Mouse (Mus musculus): ENCODE results near the gene Dclk1. TPM values are rescaled to one million over a fixed set of nuclear protein-coding genes. Genes with fewer than 3 reads are reported as not detected.

Dclk1 gene
- polyA plus RNA-seq, 1 experiment from 2014 or later: 253 TPM

GRCm38 (mm10) chr3:55466348-55466747, 224.2 kb downstream of the Dclk1 start:
- 0 out of 2 replicates have a peak, but pooled peaks cover 3% of the 10 kb centered on the region for H3K36me3 ChIP-seq
- H3K27ac ChIP-seq (replicated peaks): no peak overlapping the region
- no peak overlapping the region for H3K4me3 ChIP-seq
- no peak for ATAC-seq (replicated peaks)
- 58% methylated on average over 9 of the region's 9 CpGs for WGBS
- no peaks in the 10 kb centered on the region for H3K27me3 ChIP-seq
- H3K4me1 ChIP-seq: peaks cover 25% of the 10 kb centered on the region
- no peak overlapping the region for H3K9ac ChIP-seq (replicated peaks)
- no peaks in the 10 kb centered on the region for H3K9me3 ChIP-seq
- H3K4me2 ChIP-seq (replicated peaks): no peak overlapping the region

- H3K4me3 ChIP-seq: no peak within 1 kb of the TSS
- WGBS: 94% methylated on average over 2 of the region's 2 CpGs
- no peak within 1 kb of the TSS for H3K4me2 ChIP-seq (replicated peaks)
- no peak for ATAC-seq (replicated peaks)
- no peaks in the 10 kb centered on the region for H3K9me3 ChIP-seq
- no peaks in the 10 kb centered on the region for H3K36me3 ChIP-seq
- no peaks in the 10 kb centered on the region for H3K27me3 ChIP-seq
- H3K27ac ChIP-seq (replicated peaks): no peak within 1 kb of the TSS
- no peaks in the 10 kb centered on the region for H3K4me1 ChIP-seq
- H3K9ac ChIP-seq (replicated peaks): no peak within 1 kb of the TSS
These were observed 229.9 kb downstream of the Dclk1 start, which contains the start of gene Gm21954 for GRCm38 (mm10) chr3:55472110-55472509. TSS of gene Gm21954 (minus strand) at chr3:55472210.

GRCm38 (mm10) chr3:55473146-55473545, 231.0 kb downstream of the Dclk1 start:
- no peaks in the 10 kb centered on the region for H3K36me3 ChIP-seq
- no peaks in the 10 kb centered on the region for H3K4me1 ChIP-seq
- no peak overlapping the region for H3K4me3 ChIP-seq
- no peak overlapping the region for H3K4me2 ChIP-seq (replicated peaks)
- no peaks in the 10 kb centered on the region for H3K27me3 ChIP-seq
- H3K9ac ChIP-seq (replicated peaks): no peak overlapping the region
- 54% methylated on average over 6 of the region's 6 CpGs for WGBS
- H3K27ac ChIP-seq (replicated peaks): no peak overlapping the region
- ATAC-seq (replicated peaks): no peak
- no peaks in the 10 kb centered on the region for H3K9me3 ChIP-seq

- no peak overlapping the region for H3K9ac ChIP-seq (replicated peaks)
- H3K4me2 ChIP-seq (replicated peaks): no peak overlapping the region
- WGBS: 91% methylated on average over 7 of the region's 7 CpGs
- H3K4me3 ChIP-seq: no peak overlapping the region
- no peak for ATAC-seq (replicated peaks)
- H3K9me3 ChIP-seq: no peaks in the 10 kb centered on the region
- no peaks in the 10 kb centered on the region for H3K4me1 ChIP-seq
- H3K27ac ChIP-seq (replicated peaks): no peak overlapping the region
- H3K27me3 ChIP-seq: no peaks in the 10 kb centered on the region
- H3K36me3 ChIP-seq: peaks cover 11% of the 10 kb centered on the region
These were observed 234.5 kb downstream of the Dclk1 start for GRCm38 (mm10) chr3:55476694-55477093.

GRCm38 (mm10) chr3:55479306-55479705, 237.1 kb downstream of the Dclk1 start:
- Histone ChIP-seq H3K4me2 (replicated peaks) (no peak overlapping the region), H3K36me3 (peaks cover 17% of the 10 kb centered on the region), H3K4me1 (no peaks in the 10 kb centered on the region), H3K9me3 (no peaks in the 10 kb centered on the region), H3K27me3 (no peaks in the 10 kb centered on the region), H3K27ac (replicated peaks) (no peak overlapping the region), H3K9ac (replicated peaks) (no peak overlapping the region), H3K4me3 (no peak overlapping the region)
- 92% methylated on average over 4 of the region's 4 CpGs for WGBS
- no peak for ATAC-seq (replicated peaks)

- no peaks in the 10 kb centered on the region for H3K27me3 ChIP-seq
- no peaks in the 10 kb centered on the region for H3K4me1 ChIP-seq
- WGBS: 73% methylated on average over 1 of the region's 1 CpGs
- no peak overlapping the region for H3K9ac ChIP-seq (replicated peaks)
- H3K27ac ChIP-seq (replicated peaks): no peak overlapping the region
- H3K4me3 ChIP-seq: no peak overlapping the region
- no peak overlapping the region for H3K4me2 ChIP-seq (replicated peaks)
- H3K36me3 ChIP-seq: peaks cover 21% of the 10 kb centered on the region
- ATAC-seq (replicated peaks): no peak
- H3K9me3 ChIP-seq: no peaks in the 10 kb centered on the region
These were observed 239.0 kb downstream of the Dclk1 start for GRCm38 (mm10) chr3:55481140-55481539.

- WGBS: 53% methylated on average over 4 of the region's 4 CpGs
- Histone ChIP-seq H3K27ac (replicated peaks) (no peak overlapping the region), H3K27me3 (no peaks in the 10 kb centered on the region), H3K36me3 (peaks cover 32% of the 10 kb centered on the region), H3K9me3 (no peaks in the 10 kb centered on the region), H3K9ac (replicated peaks) (no peak overlapping the region), H3K4me1 (no peaks in the 10 kb centered on the region), H3K4me2 (replicated peaks) (no peak overlapping the region), H3K4me3 (no peak overlapping the region)
- ATAC-seq (replicated peaks): no peak
These were observed 241.2 kb downstream of the Dclk1 start for GRCm38 (mm10) chr3:55483328-55483727.

- Histone ChIP-seq H3K4me3 (no peak overlapping the region), H3K4me2 (replicated peaks) (no peak overlapping the region), H3K9me3 (no peaks in the 10 kb centered on the region), H3K27ac (replicated peaks) (no peak overlapping the region), H3K4me1 (0 out of 2 replicates have a peak, but pooled peaks cover 6% of the 10 kb centered on the region), H3K36me3 (peaks cover 29% of the 10 kb centered on the region), H3K9ac (replicated peaks) (no peak overlapping the region), H3K27me3 (no peaks in the 10 kb centered on the region)
- 85% methylated on average over 12 of the region's 12 CpGs for WGBS
- ATAC-seq (replicated peaks): no peak
These were observed 247.2 kb downstream of the Dclk1 start for GRCm38 (mm10) chr3:55489231-55489990.

GRCm38 (mm10) chr3:55492021-55492420, 249.9 kb downstream of the Dclk1 start:
- no peak overlapping the region; the same call in 1 of the 2 replicates for H3K27ac ChIP-seq (replicated peaks)

GRCm38 (mm10) chr3:55494348-55494747, 252.2 kb downstream of the Dclk1 start:
- Histone ChIP-seq H3K9ac (replicated peaks) (no peak overlapping the region), H3K27ac (replicated peaks) (no peak overlapping the region), H3K9me3 (no peaks in the 10 kb centered on the region), H3K27me3 (no peaks in the 10 kb centered on the region), H3K4me3 (no peak overlapping the region), H3K36me3 (peaks cover 36% of the 10 kb centered on the region; the same call in 1 of the 2 replicates), H3K4me2 (replicated peaks) (no peak overlapping the region), H3K4me1 (0 out of 2 replicates have a peak, but pooled peaks cover 6% of the 10 kb centered on the region)
- 46% methylated on average over 4 of the region's 4 CpGs for WGBS
- ATAC-seq (replicated peaks): no peak

More at GRCm38 (mm10) chr3:55492021-55492420, 249.9 kb downstream of the Dclk1 start:
- no peak for ATAC-seq (replicated peaks)
- no peak overlapping the region for H3K4me3 ChIP-seq
- WGBS: 11% methylated on average over 6 of the region's 6 CpGs
- H3K27me3 ChIP-seq: no peaks in the 10 kb centered on the region
- no peak overlapping the region for H3K4me2 ChIP-seq (replicated peaks)
- H3K4me1 ChIP-seq: 0 out of 2 replicates have a peak, but pooled peaks cover 6% of the 10 kb centered on the region
- no peak overlapping the region for H3K9ac ChIP-seq (replicated peaks)
- peaks cover 24% of the 10 kb centered on the region; the same call in 1 of the 2 replicates for H3K36me3 ChIP-seq
- H3K9me3 ChIP-seq: no peaks in the 10 kb centered on the region

GRCm38 (mm10) chr3:55495231-55495630, 253.1 kb downstream of the Dclk1 start:
- Histone ChIP-seq H3K36me3 (peaks cover 39% of the 10 kb centered on the region; the same call in 1 of the 2 replicates), H3K27me3 (no peaks in the 10 kb centered on the region), H3K27ac (replicated peaks) (no peak overlapping the region), H3K9me3 (no peaks in the 10 kb centered on the region), H3K9ac (replicated peaks) (no peak overlapping the region), H3K4me2 (replicated peaks) (no peak overlapping the region), H3K4me3 (no peak overlapping the region), H3K4me1 (0 out of 2 replicates have a peak, but pooled peaks cover 6% of the 10 kb centered on the region)
- no peak for ATAC-seq (replicated peaks)
- 89% methylated on average over 7 of the region's 7 CpGs for WGBS

GRCm38 (mm10) chr3:55495866-55496265, 253.7 kb downstream of the Dclk1 start:
- 37% methylated on average over 4 of the region's 4 CpGs for WGBS
- Histone ChIP-seq H3K4me2 (replicated peaks) (no peak overlapping the region), H3K9me3 (no peaks in the 10 kb centered on the region), H3K36me3 (peaks cover 44% of the 10 kb centered on the region), H3K4me3 (no peak overlapping the region), H3K4me1 (0 out of 2 replicates have a peak, but pooled peaks cover 6% of the 10 kb centered on the region), H3K27ac (replicated peaks) (no peak overlapping the region), H3K9ac (replicated peaks) (no peak overlapping the region), H3K27me3 (no peaks in the 10 kb centered on the region)
- ATAC-seq (replicated peaks): no peak
